Mouse (Mus musculus): ENCODE measurements around the gene Ubl3. TPM values are rescaled to one million over a fixed set of nuclear protein-coding genes. Genes with fewer than 3 reads are reported as not detected.

Gene Ubl3
- 107 and 153 TPM in 2 replicates for polyA plus RNA-seq (2021; fragmentation: Nextera tagmentation)
- long read RNA-seq, experiment 1, full-length matches to known transcripts: 1,690 of 1,756 reads
- long read RNA-seq, experiment 1, partial matches to known transcripts: 26 of 1,756 reads
- long read RNA-seq, experiment 1, other reads (novel, unspliced or antisense): 40 of 1,756 reads
- long read RNA-seq, experiment 2, transcript Ubl3-201 (5 exons, 2,537 nt): major isoform, 154 of 218 reads
- long read RNA-seq, experiment 2, transcript Ubl3-204 (6 exons, 2,064 nt): minor isoform, 12 of 218 reads
- long read RNA-seq, experiment 2, partial matches to known transcripts: 16 of 218 reads
- long read RNA-seq, experiment 2, other reads (novel, unspliced or antisense): 36 of 218 reads

DNA sequence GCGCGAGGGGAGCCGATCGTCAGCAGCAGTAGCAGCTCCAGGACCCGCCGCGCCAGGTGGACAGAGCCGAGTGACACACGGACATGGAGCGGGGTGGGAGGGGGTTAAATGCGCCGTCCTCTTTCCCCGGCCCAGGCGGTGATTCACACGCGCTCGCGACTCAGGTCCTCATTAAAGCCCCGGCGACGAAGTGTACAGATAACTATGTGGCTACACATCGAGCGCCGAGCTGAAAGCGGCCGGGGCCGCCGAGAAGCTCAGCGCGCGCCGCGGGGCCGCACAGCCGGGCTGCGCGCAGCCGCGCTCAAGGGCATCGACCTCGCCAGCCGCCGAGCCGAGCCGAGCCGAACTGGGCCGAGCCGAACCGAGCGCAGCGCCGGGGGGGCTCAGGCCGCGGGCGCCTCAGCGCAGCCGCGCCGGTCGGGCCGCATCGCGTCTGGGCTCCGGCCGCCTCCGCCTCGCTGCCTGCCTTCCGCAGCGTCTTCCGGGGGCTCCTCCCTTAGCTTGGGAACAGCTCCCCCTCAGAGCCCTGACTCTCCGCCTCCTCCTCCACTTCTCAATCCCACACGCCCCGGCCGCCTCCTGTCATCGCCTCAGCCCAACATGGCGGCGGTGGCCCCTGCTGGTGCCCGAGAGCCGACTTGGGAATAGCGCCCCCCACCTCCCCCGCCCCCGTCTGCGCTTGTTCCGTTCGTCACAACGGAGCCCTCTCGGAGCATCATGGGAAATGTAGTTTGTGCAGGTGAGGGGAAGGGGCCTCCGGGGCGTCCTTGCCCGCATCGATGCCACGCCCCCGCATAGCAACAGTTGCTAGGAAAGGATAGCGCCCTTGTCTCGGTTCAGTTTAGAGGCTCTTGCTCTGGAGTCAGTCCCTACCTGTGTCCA is at the start of gene Ubl3:
TSS of gene Ubl3 (minus strand) at position 603 of the 885 bp plus-strand sequence.

Other genes with a start within 250 kb of the Ubl3 start
- 15.5 and 18.3 TPM in 2 replicates for gene Slc7a1, start 152.9 kb downstream of the Ubl3 start, polyA plus RNA-seq (2021; fragmentation: Nextera tagmentation)